Mouse (Mus musculus) embryonic facial prominence, embryonic 10.5 days (tissue): ENCODE results near the gene Ntmt1. TPM values are rescaled to one million over a fixed set of nuclear protein-coding genes. Genes with fewer than 3 reads are reported as not detected.

ENCODE experiments used
- DNase-seq: peaks from one replicate; pipeline ENCODE4 v3.0.0-alpha.2; 2017; ENCODE audit warnings: low spot score
- H3K27ac ChIP-seq: fragments of 300-500 bp; sonication (generic); replicated peaks from 2 replicates; pipeline ENCODE4 v1.5.1; 2016; ENCODE audit warnings: mild to moderate bottlenecking
- H3K27me3 ChIP-seq: fragments of 300-500 bp; sonication (generic); replicated peaks from 2 replicates; pipeline ENCODE4 v1.6.1; 2016; ENCODE audit warnings: low read depth, mild to moderate bottlenecking; ENCODE audit not compliant: poor library complexity, severe bottlenecking
- H3K36me3 ChIP-seq: fragments of 300-500 bp; sonication (generic); replicated peaks from 2 replicates; pipeline ENCODE4 v1.6.1; 2016; ENCODE audit warnings: mild to moderate bottlenecking, moderate library complexity
- H3K4me1 ChIP-seq: fragments of 300-500 bp; sonication (generic); 2 replicates; pipeline ENCODE4 v1.6.1; 2016
- H3K4me3 ChIP-seq: fragments of 300-500 bp; sonication (generic); 2 replicates; pipeline ENCODE4 v1.5.1; 2016; ENCODE audit warnings: mild to moderate bottlenecking, moderate library complexity
- H3K9me3 ChIP-seq: fragments of 300-500 bp; sonication (generic); 2 replicates; pipeline ENCODE4 v1.6.1; 2016; ENCODE audit warnings: mild to moderate bottlenecking
- WGBS: fragments of 180-500 bp; shearing (Covaris S2); methylation state at CpG from one replicate; pipeline ENCODE4 v1.1.7; 2016; 5-methylcytosine and 5-hydroxymethylcytosine counted together
- polyA plus RNA-seq: library from polyadenylated mRNA; unstranded; fragments of >200 nt; fragmentation: Nextera tagmentation; extraction: Ambion mirVana; gene quantifications from 2 replicates; pipeline ENCODE4 v1.2.1, GENCODE M21; 2016

The Ntmt1 gene
- polyA plus RNA-seq, 1 experiment from 2014 or later = 135 TPM

DNA sequence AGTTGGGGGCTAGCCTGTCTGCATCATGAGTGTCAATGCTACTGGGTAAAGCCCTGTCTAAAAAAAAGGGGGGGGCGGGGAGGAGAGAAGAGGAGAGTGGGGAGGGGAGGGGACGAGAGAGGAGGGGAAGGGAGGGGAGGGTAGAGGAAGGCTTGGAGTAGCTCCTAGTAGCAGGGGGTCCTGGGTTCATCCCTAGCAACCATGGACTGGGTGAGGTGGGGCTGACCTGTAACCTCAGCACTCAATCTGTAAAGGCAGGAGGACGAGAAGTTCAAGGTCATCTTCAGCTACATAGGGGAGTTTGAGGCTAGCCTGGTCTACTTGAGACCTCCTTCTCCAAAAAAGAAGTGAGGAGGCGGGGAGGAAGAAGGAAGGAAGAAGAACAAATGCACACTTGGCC is 54.5 kb downstream of the Ntmt1 start:
- no peaks in the 10 kb centered on the region for H3K9me3 ChIP-seq
- no peak overlapping the region for H3K27ac ChIP-seq
- peaks cover 6% of the 10 kb centered on the region; the same call in 1 of the 2 replicates for H3K36me3 ChIP-seq
- no peak for DNase-seq
- no peak overlapping the region for H3K4me3 ChIP-seq
- peaks cover 17% of the 10 kb centered on the region for H3K27me3 ChIP-seq
- 71% methylated on average over 4 of the region's 4 CpGs for WGBS
- H3K4me1 ChIP-seq = peaks cover 93% of the 10 kb centered on the region

DNA sequence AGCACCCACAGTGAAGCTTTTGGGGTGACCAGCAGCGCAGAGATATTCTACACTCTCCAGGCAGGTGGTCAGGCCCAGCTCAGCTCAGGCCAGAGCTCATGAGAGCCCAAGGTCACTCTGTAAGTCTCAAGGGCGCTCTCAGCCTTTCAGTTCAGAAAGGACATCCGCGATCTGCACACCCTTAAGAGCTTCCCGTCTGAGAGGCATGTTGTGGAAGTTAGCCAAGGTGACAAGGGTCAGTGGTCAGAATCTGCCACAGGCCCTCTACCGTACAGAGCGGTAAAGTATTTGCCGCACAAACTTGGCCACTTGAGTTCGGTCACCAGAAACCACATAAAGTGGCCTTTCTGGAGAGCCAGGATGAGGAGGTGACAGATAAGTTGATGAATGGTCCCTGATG is 55.9 kb downstream of the Ntmt1 start:
- H3K27me3 ChIP-seq = peaks cover 17% of the 10 kb centered on the region
- H3K9me3 ChIP-seq = no peaks in the 10 kb centered on the region
- peaks cover 17% of the 10 kb centered on the region for H3K36me3 ChIP-seq
- peaks cover 82% of the 10 kb centered on the region for H3K4me1 ChIP-seq
- no peak for DNase-seq
- 61% methylated on average over 9 of the region's 9 CpGs for WGBS
- peak overlapping the region; percentile 87 for H3K27ac ChIP-seq
- H3K4me3 ChIP-seq = no peak overlapping the region

DNA sequence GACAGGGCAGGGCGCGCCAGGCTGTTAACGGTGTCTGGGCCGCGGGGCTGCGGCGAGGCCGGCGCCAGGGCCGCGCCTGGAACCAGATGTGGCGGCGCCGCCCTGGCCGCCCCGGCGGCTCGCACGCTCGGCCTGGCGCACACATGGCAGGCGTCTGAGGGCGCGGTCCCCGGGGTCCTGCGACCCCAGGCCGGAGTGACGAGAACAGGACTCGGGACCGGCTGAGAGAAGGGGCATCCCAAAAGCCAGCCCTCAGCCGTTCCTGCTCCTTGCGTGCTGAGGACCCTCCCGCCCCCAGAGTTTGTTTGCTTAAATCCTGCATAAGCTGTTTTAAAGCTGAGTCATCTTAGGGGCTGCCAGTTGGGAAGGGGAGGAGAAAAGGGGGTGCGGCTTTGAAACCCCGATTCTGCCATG is 57.3 kb downstream of the Ntmt1 start:
- WGBS = 2% methylated on average over 35 of the region's 35 CpGs
- H3K9me3 ChIP-seq = no peaks in the 10 kb centered on the region
- peak overlapping the region; percentile 87 for H3K27ac ChIP-seq
- H3K36me3 ChIP-seq = peaks cover 25% of the 10 kb centered on the region
- DNase-seq = peak; percentile 73
- H3K4me1 ChIP-seq = peaks cover 70% of the 10 kb centered on the region
- peaks cover 17% of the 10 kb centered on the region for H3K27me3 ChIP-seq
- H3K4me3 ChIP-seq = peak overlapping the region; percentile 53

DNA sequence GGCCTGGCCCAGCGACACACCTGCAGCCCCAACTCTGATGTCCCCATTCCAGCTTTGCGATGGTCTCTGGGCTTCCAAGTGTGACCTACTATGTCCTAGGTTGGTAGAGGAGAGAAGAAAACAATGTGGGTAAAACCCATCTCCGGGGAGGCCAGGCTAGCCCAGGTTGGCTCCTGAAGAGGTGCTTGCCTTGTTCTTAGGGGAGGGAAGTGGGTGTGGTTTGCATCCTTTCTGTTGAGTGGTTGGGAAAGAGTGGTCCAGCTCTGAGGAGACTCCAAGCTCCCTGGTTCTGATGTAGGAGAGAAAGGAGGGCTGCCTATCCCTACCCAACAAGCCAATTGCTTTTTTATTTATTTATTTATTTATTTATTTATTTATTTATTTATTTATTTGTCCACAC is 57.8 kb downstream of the Ntmt1 start:
- H3K9me3 ChIP-seq = no peaks in the 10 kb centered on the region
- DNase-seq = no peak
- H3K27ac ChIP-seq = peak overlapping the region; percentile 87
- peaks cover 17% of the 10 kb centered on the region for H3K27me3 ChIP-seq
- H3K4me1 ChIP-seq = peaks cover 74% of the 10 kb centered on the region
- H3K4me3 ChIP-seq = peak overlapping the region; percentile 53
- peaks cover 25% of the 10 kb centered on the region for H3K36me3 ChIP-seq
- WGBS = 48% methylated on average over 3 of the region's 3 CpGs

DNA sequence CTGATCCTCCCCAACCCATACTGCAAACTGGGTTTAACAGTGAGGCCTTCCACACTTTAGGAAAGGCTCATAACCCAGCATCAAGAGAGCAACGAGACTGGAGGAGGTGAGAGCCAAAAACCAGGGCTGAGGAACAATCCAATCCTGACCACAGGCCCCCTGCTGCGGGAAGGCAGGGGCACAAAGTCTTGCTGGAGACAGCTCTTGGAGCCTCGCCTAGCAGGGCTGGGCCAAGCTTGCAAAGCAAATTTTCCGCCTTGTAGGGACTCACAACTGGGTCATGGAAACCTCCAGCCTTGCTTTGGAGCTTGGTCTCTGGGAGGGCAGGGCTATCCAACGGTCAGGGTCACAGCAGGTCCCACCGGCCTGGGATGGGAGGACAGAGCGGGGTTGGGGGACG is 63.2 kb downstream of the Ntmt1 start:
- Histone ChIP-seq H3K4me3 (no peak overlapping the region), H3K36me3 (peaks cover 20% of the 10 kb centered on the region), H3K27ac (peak overlapping the region; percentile 71), H3K4me1 (peaks cover 74% of the 10 kb centered on the region), H3K9me3 (no peaks in the 10 kb centered on the region), H3K27me3 (no peaks in the 10 kb centered on the region)
- DNase-seq = no peak
- WGBS = 75% methylated on average over 8 of the region's 8 CpGs

Other genes with a start within 250 kb of the Ntmt1 start
- 0.44 and 0.86 TPM in 2 replicates for gene Cstad, start 212.8 kb upstream of the Ntmt1 start, polyA plus RNA-seq
- 2.4 and 3.1 TPM in 2 replicates for gene 1700001O22Rik, start 4.2 kb upstream of the Ntmt1 start, polyA plus RNA-seq
- 53.9 and 56.0 TPM in 2 replicates for gene Asb6, start 22.5 kb downstream of the Ntmt1 start, polyA plus RNA-seq
- gene Prrx2, start 27.1 kb downstream of the Ntmt1 start, polyA plus RNA-seq = 87.6 and 94.6 TPM in 2 replicates
- gene Ptges, start 122.0 kb downstream of the Ntmt1 start, polyA plus RNA-seq = 10.2 and 10.3 TPM in 2 replicates
- 24.7 and 25.0 TPM in 2 replicates for gene Tor1b, start 145.1 kb downstream of the Ntmt1 start, polyA plus RNA-seq
- gene Tor1a, start 160.1 kb downstream of the Ntmt1 start, polyA plus RNA-seq = 81.6 and 85.6 TPM in 2 replicates
- 54.3 and 57.4 TPM in 2 replicates for gene BC005624, start 174.4 kb downstream of the Ntmt1 start, polyA plus RNA-seq
- gene Usp20, start 174.5 kb downstream of the Ntmt1 start, polyA plus RNA-seq = 16.6 and 17.0 TPM in 2 replicates